Mouse (Mus musculus) liver, adult 2 months (tissue): Measurements from ENCODE around the gene P3h4. TPM values are rescaled to one million over a fixed set of nuclear protein-coding genes. Genes with fewer than 3 reads are reported as not detected.

Source experiments
- DNase-seq: peaks from one replicate; pipeline ENCODE4 v3.0.0-alpha.2; 2011; ENCODE audit warnings: low read depth, low spot score; ENCODE audit errors: extremely low read depth
- H3K27ac ChIP-seq: fragments of 200-500 bp; replicated peaks from 2 replicates; pipeline ENCODE4 v1.5.1; 2012; ENCODE audit warnings: low read depth, mild to moderate bottlenecking, control low read depth, inconsistent platforms, low read length; ENCODE audit not compliant: insufficient read depth
- H3K27me3 ChIP-seq: fragments of 200-500 bp; 2 replicates; pipeline ENCODE4 v1.6.1; 2012; ENCODE audit warnings: mild to moderate bottlenecking, moderate library complexity, low read length, inconsistent platforms; ENCODE audit not compliant: control insufficient read depth, insufficient read depth
- H3K36me3 ChIP-seq: fragments of 200-500 bp; 2 replicates; pipeline ENCODE4 v1.6.1; 2012; ENCODE audit warnings: low read length, inconsistent platforms; ENCODE audit not compliant: control insufficient read depth, insufficient read depth
- H3K4me1 ChIP-seq: fragments of 200-500 bp; 2 replicates; pipeline ENCODE4 v1.6.1; 2011; ENCODE audit warnings: low read length; ENCODE audit not compliant: control insufficient read depth, insufficient read depth
- H3K4me3 ChIP-seq: fragments of 200-500 bp; 2 replicates; pipeline ENCODE4 v1.5.1; 2011; ENCODE audit warnings: low read depth, mild to moderate bottlenecking, control low read depth, low read length, moderate library complexity; ENCODE audit not compliant: insufficient read depth
- H3K79me2 ChIP-seq: fragments of 200-500 bp; 2 replicates; pipeline ENCODE4 v1.6.1; 2012; ENCODE audit warnings: inconsistent platforms, mild to moderate bottlenecking, low read length, moderate library complexity; ENCODE audit not compliant: control insufficient read depth, insufficient read depth
- H3K9ac ChIP-seq: fragments of 200-500 bp; 2 replicates; pipeline ENCODE4 v1.6.1; 2012; ENCODE audit warnings: low read depth, mild to moderate bottlenecking, control low read depth, inconsistent platforms, low read length
- CTCF ChIP-seq: fragments of 200-500 bp; IDR thresholded peaks from 2 replicates; pipeline ENCODE4 v1.5.1; 2011; ENCODE audit warnings: low read depth, low read length, control low read depth
- POLR2A ChIP-seq: fragments of 200-500 bp; IDR thresholded peaks from 2 replicates; pipeline ENCODE4 v1.6.1; 2011; ENCODE audit warnings: low read length, control low read depth; ENCODE audit not compliant: insufficient read depth; ENCODE audit errors: extremely low read depth
- WGBS: fragments of 180-500 bp; shearing (Covaris S2); methylation state at CpG from one replicate; pipeline ENCODE4 v1.1.7; 2018; 5-methylcytosine and 5-hydroxymethylcytosine counted together
- polyA plus RNA-seq: library from polyadenylated mRNA; depleted of rRNA; stranded (reverse); fragments of >200 nt; gene quantifications from 2 replicates; pipeline ENCODE4 v1.2.3, GENCODE M21; 2012
- total RNA-seq: library from RNA; depleted of rRNA; stranded (reverse); fragments of >200 nt; gene quantifications from 2 replicates; pipeline ENCODE4 v1.2.3, GENCODE M21; 2014

P3h4 gene
- total and polyA plus RNA-seq, 2 experiments, result 1.2 TPM

- H3K27me3 ChIP-seq, result no peaks in the 10 kb centered on the region
- DNase-seq, result no peak
- peaks cover 46% of the 10 kb centered on the region for H3K36me3 ChIP-seq
- no peak overlapping the region for H3K27ac ChIP-seq
- H3K4me3 ChIP-seq, result no peak overlapping the region
- TF ChIP-seq POLR2A, result no peak
- TF ChIP-seq CTCF, result no peak
- no peaks in the 10 kb centered on the region for H3K79me2 ChIP-seq
- 90% methylated on average over 14 of the region's 14 CpGs for WGBS
- H3K4me1 ChIP-seq, result no peaks in the 10 kb centered on the region
- no peak overlapping the region for H3K9ac ChIP-seq
Measured at GRCm38 (mm10) chr11:100377989-100378388, 36.6 kb downstream of the P3h4 start.

- Histone ChIP-seq H3K4me1 (no peaks in the 10 kb centered on the region), H3K27ac (no peak overlapping the region), H3K36me3 (peaks cover 48% of the 10 kb centered on the region), H3K4me3 (no peak overlapping the region), H3K79me2 (no peaks in the 10 kb centered on the region), H3K27me3 (no peaks in the 10 kb centered on the region), H3K9ac (no peak overlapping the region)
- 94% methylated on average over 21 of the region's 21 CpGs for WGBS
- no peak for DNase-seq
- no peak for TF ChIP-seq CTCF
- TF ChIP-seq POLR2A, result no peak
Measured at GRCm38 (mm10) chr11:100376746-100377389, 37.8 kb downstream of the P3h4 start.

GRCm38 (mm10) chr11:100376005-100376404 is 38.6 kb downstream of the P3h4 start:
- Histone ChIP-seq H3K27ac (no peak overlapping the region), H3K27me3 (no peaks in the 10 kb centered on the region), H3K36me3 (peaks cover 49% of the 10 kb centered on the region), H3K4me1 (no peaks in the 10 kb centered on the region), H3K9ac (no peak overlapping the region), H3K4me3 (no peak overlapping the region), H3K79me2 (no peaks in the 10 kb centered on the region)
- 72% methylated on average over 4 of the region's 4 CpGs for WGBS
- TF ChIP-seq POLR2A, result no peak
- TF ChIP-seq CTCF, result no peak
- no peak for DNase-seq

DNA sequence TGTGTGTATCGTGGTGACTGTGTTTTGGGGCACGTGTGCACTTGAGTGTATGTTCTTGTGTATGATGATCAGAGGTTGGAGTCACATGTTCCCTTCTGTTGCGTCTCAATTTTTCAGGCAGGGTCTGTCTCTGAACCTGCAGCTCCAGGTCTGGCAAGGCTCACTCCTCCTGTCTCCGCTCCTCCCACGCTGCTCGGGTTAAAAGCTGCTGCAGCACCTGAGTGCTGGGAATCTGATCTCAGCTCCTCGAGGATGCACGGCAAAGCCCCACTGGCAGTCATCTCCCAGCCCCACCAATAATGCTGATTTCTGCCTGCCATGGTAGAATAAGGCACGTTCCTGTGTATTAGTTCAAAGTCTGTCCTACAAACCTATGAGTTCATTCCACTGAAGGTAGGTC is 39.5 kb downstream of the P3h4 start:
- Histone ChIP-seq H3K4me1 (no peaks in the 10 kb centered on the region), H3K36me3 (peaks cover 45% of the 10 kb centered on the region), H3K9ac (no peak overlapping the region), H3K79me2 (no peaks in the 10 kb centered on the region), H3K27me3 (no peaks in the 10 kb centered on the region), H3K4me3 (no peak overlapping the region), H3K27ac (no peak overlapping the region)
- DNase-seq, result no peak
- 95% methylated on average over 9 of the region's 9 CpGs for WGBS
- TF ChIP-seq CTCF (no peak), POLR2A (no peak)

DNA sequence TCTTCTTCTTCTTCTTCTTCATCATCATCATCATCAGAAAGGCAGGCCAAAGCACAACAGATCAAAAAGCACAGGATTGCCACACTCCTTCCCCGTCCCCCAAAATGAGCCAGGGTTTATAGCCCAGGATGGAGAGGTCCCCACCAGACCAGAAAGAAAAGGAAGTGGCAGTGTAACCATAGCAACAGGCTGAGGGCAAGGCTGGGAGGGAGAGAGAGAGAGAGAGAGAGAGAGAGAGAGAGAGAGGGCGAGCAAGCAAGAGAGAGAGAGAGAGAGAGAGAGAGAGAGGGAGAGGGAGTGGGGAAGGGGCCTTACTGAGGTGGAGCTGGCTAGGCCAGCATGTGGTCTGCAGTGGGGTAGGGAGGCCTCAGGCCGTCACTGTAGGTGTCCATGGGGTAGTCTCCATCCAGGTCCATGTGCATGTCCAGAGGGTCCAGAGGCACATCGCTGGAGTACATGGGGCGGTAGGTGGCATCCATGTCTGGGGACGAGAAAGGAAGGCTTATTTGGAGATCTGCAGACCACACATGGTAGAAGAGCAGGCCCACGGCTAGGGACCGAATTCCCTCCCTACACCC is 42.6 kb downstream of the P3h4 start:
- Histone ChIP-seq H3K4me1 (no peaks in the 10 kb centered on the region), H3K27ac (no peak overlapping the region), H3K79me2 (no peaks in the 10 kb centered on the region), H3K9ac (no peak overlapping the region), H3K27me3 (no peaks in the 10 kb centered on the region), H3K36me3 (peaks cover 32% of the 10 kb centered on the region), H3K4me3 (no peak overlapping the region)
- DNase-seq, result no peak
- WGBS, result 88% methylated on average over 8 of the region's 8 CpGs
- no peak for TF ChIP-seq POLR2A

DNA sequence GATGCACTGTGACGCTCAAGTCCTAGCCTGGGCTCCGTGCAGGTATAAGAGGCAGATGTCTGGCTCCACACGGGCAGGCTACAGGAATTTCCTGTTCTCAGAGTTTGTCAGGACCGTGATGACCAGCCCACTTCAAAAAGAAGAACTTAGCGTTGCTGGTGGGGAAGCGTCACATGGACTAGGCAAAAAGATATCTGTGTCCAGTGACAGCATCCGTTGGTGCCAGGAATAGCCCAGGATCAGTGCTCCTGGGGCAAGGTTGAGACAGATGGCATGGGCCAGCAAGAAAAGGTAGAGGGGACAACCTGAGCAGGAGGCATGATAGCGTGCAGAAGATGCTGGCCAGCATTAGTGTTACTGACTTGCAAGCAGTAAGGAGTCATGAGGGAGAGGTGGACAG is 44.8 kb downstream of the P3h4 start:
- Histone ChIP-seq H3K27me3 (no peaks in the 10 kb centered on the region), H3K27ac (no peak overlapping the region), H3K79me2 (no peaks in the 10 kb centered on the region), H3K4me1 (no peaks in the 10 kb centered on the region), H3K9ac (no peak overlapping the region), H3K4me3 (no peak overlapping the region), H3K36me3 (peaks cover 19% of the 10 kb centered on the region)
- 80% methylated on average over 8 of the region's 8 CpGs for WGBS
- no peak for DNase-seq
- TF ChIP-seq POLR2A (no peak), CTCF (no peak)
